Mouse (Mus musculus) ES-E14 (cell line): ENCODE results near the gene Gm21970. TPM values are rescaled to one million over a fixed set of nuclear protein-coding genes. Genes with fewer than 3 reads are reported as not detected.
A peak's percentile ranks its signal among the peaks of the same experiment; 100 is the strongest.

ENCODE experiments used
- DNase-seq: peaks from one replicate; pipeline ENCODE4 v3.0.0-alpha.2; 2013; ENCODE audit warnings: low read depth, low spot score
- H3K27ac ChIP-seq: 2 replicates; pipeline ENCODE4 v1.5.1; 2012; ENCODE audit warnings: low read depth, mild to moderate bottlenecking, low read length, moderate library complexity, mixed read lengths; ENCODE audit not compliant: poor library complexity, insufficient read depth, severe bottlenecking
- H3K36me3 ChIP-seq: 2 replicates; pipeline ENCODE4 v1.6.1; 2012; ENCODE audit warnings: mild to moderate bottlenecking, low read length, moderate library complexity, mixed read lengths; ENCODE audit not compliant: control insufficient read depth, poor library complexity, insufficient read depth, severe bottlenecking
- H3K4me1 ChIP-seq, 2 experiments: fragments of 150-350 bp in 1 of 2; sonication (generic) in 1 of 2; 2 replicates each; pipeline ENCODE4 v1.6.1; 2012; ENCODE audit warnings: low read length in 2 of 2, mild to moderate bottlenecking in 1 of 2, mixed read lengths in 1 of 2; ENCODE audit not compliant: control insufficient read depth in 2 of 2, insufficient read depth in 2 of 2, poor library complexity in 1 of 2
- H3K4me3 ChIP-seq, 2 experiments: fragments of 150-350 bp in 1 of 2; sonication (generic) in 1 of 2; 2 replicates each; pipeline ENCODE4 v1.5.1; 2012; ENCODE audit warnings: low read length in 2 of 2, low read depth in 1 of 2, mild to moderate bottlenecking in 1 of 2, mixed read lengths in 1 of 2; ENCODE audit not compliant: insufficient read depth in 1 of 2, poor library complexity in 1 of 2, severe bottlenecking in 1 of 2
- H3K9ac ChIP-seq: 2 replicates; pipeline ENCODE4 v1.6.1; 2012; ENCODE audit warnings: low read depth, mild to moderate bottlenecking, low read length, mixed read lengths; ENCODE audit not compliant: poor library complexity, insufficient read depth, severe bottlenecking
- H3K9me3 ChIP-seq: fragments of 150-350 bp; sonication (generic); 2 replicates; pipeline ENCODE4 v1.6.1; 2012; ENCODE audit warnings: low read depth, mild to moderate bottlenecking, low read length; ENCODE audit not compliant: control insufficient read depth, insufficient read depth
- CHD2 ChIP-seq: IDR thresholded peaks from 2 replicates; pipeline ENCODE4 v1.6.1; 2014; ENCODE audit warnings: mild to moderate bottlenecking, low read depth, low read length, inconsistent platforms
- HCFC1 ChIP-seq: IDR thresholded peaks from 2 replicates; pipeline ENCODE4 v1.6.1; 2012; ENCODE audit warnings: low read length, inconsistent platforms, borderline replicate concordance; ENCODE audit not compliant: insufficient read depth
- MAFK ChIP-seq: IDR thresholded peaks from 2 replicates; pipeline ENCODE4 v1.6.1; 2014; ENCODE audit warnings: mild to moderate bottlenecking, low read depth, low read length, inconsistent platforms; ENCODE audit not compliant: insufficient read depth
- ZC3H11A ChIP-seq: IDR thresholded peaks from 2 replicates; pipeline ENCODE4 v1.6.1; 2012; ENCODE audit warnings: low read depth, mild to moderate bottlenecking, inconsistent platforms, low read length, borderline replicate concordance
- ZNF384 ChIP-seq: IDR thresholded peaks from 2 replicates; pipeline ENCODE4 v1.6.1; 2012; ENCODE audit warnings: low read depth, low read length, inconsistent platforms
- in situ Hi-C, 2 experiments: fragments of 600-800 bp; cut with MboI; formaldehyde crosslinking; loops; one replicate each; pipeline ENCODE4 v1.15.1; 2025; ENCODE audit warnings: low sequenced_read_pairs in 2 of 2, inconsistent platforms in 1 of 2; ENCODE audit not compliant: unreplicated experiment in 2 of 2
- total RNA-seq: library from RNA; depleted of rRNA; stranded (reverse); fragments of 300-350 nt; gene quantifications from 2 replicates; pipeline ENCODE4 v1.2.3, GENCODE M21; 2012

Gene Gm21970
- total RNA-seq, 1 experiment = not detected

DNA sequence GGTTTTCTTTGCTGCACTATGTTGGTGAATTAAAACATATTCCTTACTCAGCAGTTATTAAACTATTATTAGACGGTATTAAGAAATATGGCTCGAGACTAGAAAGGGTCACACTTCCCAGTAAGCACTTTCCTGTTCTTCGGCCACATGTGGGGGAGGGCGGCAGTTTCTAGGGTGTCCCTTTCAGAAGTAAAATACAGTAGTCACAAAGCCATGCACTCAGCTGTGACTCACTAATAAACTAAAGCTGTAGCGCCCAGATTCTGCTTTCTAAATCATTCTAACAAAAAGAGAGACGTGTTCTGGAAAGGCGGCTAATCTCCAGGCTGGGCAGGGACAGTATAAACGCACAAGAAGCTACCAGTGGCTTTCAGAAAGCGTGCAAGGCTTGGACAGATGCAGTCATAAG lies 70.3 kb downstream of the Gm21970 start:
- no peak for TF ChIP-seq HCFC1
- no peak for TF ChIP-seq MAFK
- TF ChIP-seq ZC3H11A = no peak
- TF ChIP-seq CHD2 = no peak
- no peak for TF ChIP-seq ZNF384
- Histone ChIP-seq H3K36me3 (no peaks in the 10 kb centered on the region), H3K27ac (no peak overlapping the region), H3K9ac (no peak overlapping the region), H3K4me3 (no peak overlapping the region), H3K9me3 (no peaks in the 10 kb centered on the region), H3K4me1 (no peaks in the 10 kb centered on the region)
- in situ Hi-C loops = no loop called here
- no peak for DNase-seq

DNA sequence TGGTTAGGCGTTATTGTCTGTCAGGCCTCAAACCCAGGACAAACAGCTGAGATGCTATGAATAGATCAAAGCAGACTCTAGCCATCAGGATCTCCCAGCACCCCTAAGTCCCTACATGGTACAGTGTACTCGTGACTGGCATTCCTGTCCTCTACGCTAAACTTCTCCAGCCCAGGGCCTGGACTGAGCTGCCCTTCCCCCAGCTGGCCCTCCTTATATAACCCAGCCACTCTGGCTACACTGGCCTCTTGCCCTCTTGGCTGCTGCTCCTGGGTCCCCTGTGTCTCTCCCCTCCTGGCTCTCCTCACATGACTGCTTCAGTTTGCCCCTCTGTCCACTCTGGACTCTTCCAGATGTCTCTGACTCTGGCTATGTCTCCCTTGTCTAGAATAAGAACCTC lies 71.1 kb downstream of the Gm21970 start:
- no peak for DNase-seq
- H3K4me3 ChIP-seq = no peak overlapping the region
- H3K27ac ChIP-seq = no peak overlapping the region
- TF ChIP-seq HCFC1 (no peak), CHD2 (no peak), ZNF384 (no peak)
- no peaks in the 10 kb centered on the region for H3K9me3 ChIP-seq
- no peak overlapping the region for H3K9ac ChIP-seq
- H3K4me1 ChIP-seq = no peaks in the 10 kb centered on the region
- H3K36me3 ChIP-seq = no peaks in the 10 kb centered on the region
- in situ Hi-C loops = no loop called here

DNA sequence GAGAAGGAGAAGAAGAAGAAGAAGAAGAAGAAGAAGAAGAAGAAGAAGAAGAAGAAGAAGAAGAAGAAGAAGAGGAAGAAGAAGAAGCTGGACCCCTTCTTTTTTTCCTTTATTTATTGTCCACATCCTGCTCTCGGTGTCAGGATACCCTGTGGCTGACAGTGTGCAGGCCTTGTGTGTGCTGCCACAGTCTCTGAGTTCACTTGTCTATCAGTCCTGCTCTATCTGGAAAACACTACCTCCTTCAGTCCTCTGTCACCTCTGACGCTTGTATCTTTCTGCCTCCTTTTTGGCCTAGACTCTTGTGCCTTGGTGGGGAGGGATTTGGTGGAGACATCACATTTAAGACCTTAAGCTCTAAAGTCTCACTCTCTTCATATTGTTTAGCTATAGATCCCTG lies 71.9 kb downstream of the Gm21970 start:
- in situ Hi-C loops = no loop called here
- no peak overlapping the region for H3K9ac ChIP-seq
- H3K36me3 ChIP-seq = no peaks in the 10 kb centered on the region
- no peak for DNase-seq
- no peak overlapping the region for H3K4me3 ChIP-seq
- no peak for TF ChIP-seq HCFC1
- TF ChIP-seq CHD2 = no peak
- no peak for TF ChIP-seq MAFK
- no peak for TF ChIP-seq ZNF384
- no peak for TF ChIP-seq ZC3H11A
- H3K9me3 ChIP-seq = no peaks in the 10 kb centered on the region
- no peak overlapping the region for H3K27ac ChIP-seq
- H3K4me1 ChIP-seq = no peaks in the 10 kb centered on the region

DNA sequence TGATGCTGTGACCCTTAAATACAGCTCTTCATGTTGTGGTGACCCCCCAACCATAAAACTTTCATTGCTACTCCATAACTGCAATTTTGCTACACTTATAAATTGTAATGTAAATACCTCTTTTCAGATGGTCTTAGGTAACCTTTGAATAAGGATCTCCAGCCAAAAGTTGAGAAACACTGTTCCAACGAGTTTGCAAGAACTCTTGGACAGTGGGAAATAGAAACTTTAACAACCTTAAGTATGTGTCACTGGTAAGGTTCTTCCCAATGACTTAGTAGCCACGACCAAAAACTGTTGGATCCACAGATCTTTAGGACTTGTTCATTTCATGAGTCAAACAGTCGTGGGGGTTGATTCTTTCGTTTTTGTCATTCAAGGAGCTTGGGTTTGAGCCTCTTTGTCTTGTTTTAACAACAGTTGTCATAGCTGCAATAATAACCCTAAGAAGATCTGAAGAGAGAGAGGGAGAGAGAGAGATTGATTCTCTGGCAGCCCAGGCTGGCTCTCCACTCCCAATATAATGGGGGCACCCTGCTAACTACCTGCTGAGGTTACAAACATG lies 72.4 kb downstream of the Gm21970 start:
- Histone ChIP-seq H3K36me3 (no peaks in the 10 kb centered on the region), H3K9me3 (no peaks in the 10 kb centered on the region), H3K9ac (peak overlapping the region; percentile 90; the same call in 1 of the 2 replicates), H3K4me3 (peak overlapping the region; percentile 80 to 82), H3K4me1 (no peaks in the 10 kb centered on the region), H3K27ac (no peak overlapping the region)
- no peak for TF ChIP-seq ZC3H11A
- TF ChIP-seq CHD2 = no peak
- no peak for TF ChIP-seq MAFK
- no peak for TF ChIP-seq HCFC1
- TF ChIP-seq ZNF384 = no peak
- DNase-seq = no peak
- in situ Hi-C loops = no loop called here
